Mouse (Mus musculus) adrenal gland (tissue): ENCODE data around the gene Ctnnb1.

ENCODE experiments used
- intact Hi-C: fragments of 180-260 bp; cut with DNase I; formaldehyde crosslinking; loops from one replicate; pipeline ENCODE4 v1.15.1; 2025

Ctnnb1 gene

DNA sequence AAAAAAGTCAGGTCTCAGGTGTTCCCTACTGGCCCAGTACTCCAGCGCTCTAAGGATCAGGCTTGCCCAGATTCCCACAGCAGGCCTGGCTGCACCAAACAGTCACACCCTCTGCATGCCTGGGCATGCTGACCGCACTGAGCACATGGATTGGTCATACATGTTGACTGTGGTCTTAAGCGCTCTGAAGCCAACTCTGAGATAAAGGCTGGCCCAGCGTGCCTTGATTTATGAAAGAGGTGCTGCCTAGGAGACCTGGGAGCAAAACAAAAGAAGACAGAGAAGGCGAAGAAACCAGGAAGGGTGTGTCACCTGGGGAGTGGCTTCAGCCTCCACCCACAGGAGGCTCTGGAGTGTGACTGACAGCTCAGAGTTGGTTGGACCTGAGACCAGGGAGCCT is 9.9 kb upstream of the Ctnnb1 start:
- intact Hi-C loops: loop anchor here (5.0 kb wide), 1 partner anchor 62 kb away; no protein-coding TSS in a partner anchor

DNA sequence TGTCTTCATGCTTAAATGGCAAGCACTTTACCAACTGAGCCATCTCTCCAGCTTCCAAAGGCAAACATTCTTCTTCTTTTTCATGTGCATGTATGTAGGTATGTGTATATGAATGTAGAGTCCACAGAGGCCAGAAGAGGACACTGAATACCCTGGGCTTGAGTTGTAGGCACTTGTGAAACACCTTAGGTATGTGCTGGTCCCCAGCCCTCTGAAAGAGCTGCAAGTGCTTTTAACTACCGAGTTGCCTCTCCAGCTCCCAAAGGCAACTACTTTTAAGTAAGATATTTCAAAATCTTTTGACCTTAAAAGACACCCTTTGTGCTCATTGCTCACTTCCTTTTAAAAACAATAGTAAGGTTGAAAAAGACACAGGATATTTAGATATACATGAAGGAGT is 2.9 kb upstream of the Ctnnb1 start:
- intact Hi-C loops: no loop called here

DNA sequence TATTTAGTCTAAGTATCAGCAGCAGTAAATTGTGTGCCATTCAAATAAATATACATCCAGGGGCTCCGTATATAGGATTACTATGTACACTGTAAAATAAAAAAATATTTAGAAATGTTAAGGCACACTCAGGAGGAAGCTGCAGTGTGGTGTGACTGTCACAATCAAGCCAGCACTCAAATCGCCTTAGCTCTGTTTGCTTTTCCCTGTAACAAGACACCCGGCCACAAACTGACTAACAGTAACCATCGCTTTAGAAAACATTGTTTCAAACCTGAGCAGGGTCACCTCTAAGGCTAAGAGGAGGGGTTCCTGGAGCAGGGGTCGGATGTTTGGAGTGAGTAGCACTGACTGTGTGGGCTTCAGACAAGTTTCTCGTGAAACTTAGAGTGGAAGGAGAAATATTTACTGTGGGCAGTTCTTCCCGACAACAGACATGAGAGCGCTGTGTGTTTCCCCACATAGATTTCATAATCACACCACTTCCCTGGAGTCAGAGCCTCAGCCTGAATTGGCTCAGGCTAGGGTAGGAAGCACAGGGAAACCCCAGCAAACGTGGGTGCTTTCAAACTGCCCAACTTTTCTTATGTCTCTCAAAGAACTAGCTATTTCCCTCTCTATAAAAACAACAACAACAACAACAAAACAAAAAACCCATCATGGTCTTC is 1.9 kb upstream of the Ctnnb1 start:
- intact Hi-C loops: no loop called here

GRCm38 (mm10) chr9:120930021-120930420 is 1.0 kb downstream of the Ctnnb1 start:
- intact Hi-C loops: loop anchor here (10.0 kb wide), 1 partner anchor 155 kb away; no protein-coding TSS in a partner anchor

GRCm38 (mm10) chr9:120930811-120931210 is 1.8 kb downstream of the Ctnnb1 start:
- intact Hi-C loops: loop anchor here (10.0 kb wide), 1 partner anchor 156 kb away; no protein-coding TSS in a partner anchor

- intact Hi-C loops: loop anchor here (10.0 kb wide), 1 partner anchor 158 kb away; no protein-coding TSS in a partner anchor
Observed at GRCm38 (mm10) chr9:120932371-120932770, 3.4 kb downstream of the Ctnnb1 start.

DNA sequence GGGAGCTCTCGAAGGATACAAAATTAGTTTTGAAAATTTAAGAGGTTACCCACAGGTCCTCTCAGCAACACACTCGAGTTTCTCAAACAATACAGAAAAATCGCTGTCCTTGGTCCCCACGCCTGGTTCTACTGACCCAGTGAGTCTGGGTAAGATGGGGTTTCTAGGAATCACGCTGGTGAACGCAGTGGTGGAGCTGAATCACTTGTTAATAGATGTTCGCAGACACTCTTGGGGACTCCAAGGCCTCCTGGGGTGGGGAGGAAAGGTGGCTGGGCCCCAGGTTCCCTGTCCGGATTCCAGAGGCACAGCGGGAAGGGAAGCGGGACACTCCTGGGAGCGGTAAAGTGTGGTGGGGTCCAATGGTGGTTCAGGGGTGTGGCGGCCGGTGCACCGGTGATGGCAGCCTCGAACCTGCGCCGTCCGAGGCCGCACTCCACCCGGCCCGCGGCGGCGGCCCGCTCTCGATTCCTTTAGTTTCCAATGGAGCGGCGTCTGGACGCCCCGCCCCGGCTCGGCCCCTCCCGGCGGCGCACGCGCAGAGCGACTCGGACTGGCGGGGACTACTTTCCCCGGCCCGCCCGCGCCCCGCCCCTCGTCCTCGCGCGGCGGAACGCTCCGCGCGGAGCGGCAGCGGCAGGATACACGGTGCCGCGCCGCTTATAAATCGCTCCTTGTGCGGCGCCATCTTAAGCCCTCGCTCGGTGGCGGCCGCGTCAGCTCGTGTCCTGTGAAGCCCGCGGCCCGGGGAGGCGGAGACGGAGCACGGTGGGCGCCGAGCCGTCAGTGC is 4.0 kb downstream of the Ctnnb1 start:
- intact Hi-C loops: loop anchor here (10.0 kb wide), 1 partner anchor 158 kb away; no protein-coding TSS in a partner anchor

DNA sequence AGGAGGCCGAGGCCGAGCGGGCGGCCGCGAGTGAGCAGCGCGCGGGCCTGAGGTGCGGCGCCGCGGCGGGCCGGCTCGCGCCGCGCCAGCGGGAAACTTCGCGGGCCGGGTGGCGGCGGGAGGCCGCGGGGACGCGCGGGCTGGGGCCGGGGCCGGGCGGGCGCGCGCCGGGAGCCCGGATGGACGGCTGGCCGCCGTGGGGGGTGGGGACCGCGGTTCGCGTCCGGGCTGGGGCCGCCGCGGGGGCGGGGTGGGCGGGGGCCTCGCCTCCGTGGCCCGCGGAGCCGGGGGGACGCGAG is 4.5 kb downstream of the Ctnnb1 start:
- intact Hi-C loops: loop anchor here (10.0 kb wide), 1 partner anchor 159 kb away; no protein-coding TSS in a partner anchor

- intact Hi-C loops: loop anchor here (10.0 kb wide), 1 partner anchor 159 kb away; no protein-coding TSS in a partner anchor
Observed at GRCm38 (mm10) chr9:120933886-120934758, 5.1 kb downstream of the Ctnnb1 start.

DNA sequence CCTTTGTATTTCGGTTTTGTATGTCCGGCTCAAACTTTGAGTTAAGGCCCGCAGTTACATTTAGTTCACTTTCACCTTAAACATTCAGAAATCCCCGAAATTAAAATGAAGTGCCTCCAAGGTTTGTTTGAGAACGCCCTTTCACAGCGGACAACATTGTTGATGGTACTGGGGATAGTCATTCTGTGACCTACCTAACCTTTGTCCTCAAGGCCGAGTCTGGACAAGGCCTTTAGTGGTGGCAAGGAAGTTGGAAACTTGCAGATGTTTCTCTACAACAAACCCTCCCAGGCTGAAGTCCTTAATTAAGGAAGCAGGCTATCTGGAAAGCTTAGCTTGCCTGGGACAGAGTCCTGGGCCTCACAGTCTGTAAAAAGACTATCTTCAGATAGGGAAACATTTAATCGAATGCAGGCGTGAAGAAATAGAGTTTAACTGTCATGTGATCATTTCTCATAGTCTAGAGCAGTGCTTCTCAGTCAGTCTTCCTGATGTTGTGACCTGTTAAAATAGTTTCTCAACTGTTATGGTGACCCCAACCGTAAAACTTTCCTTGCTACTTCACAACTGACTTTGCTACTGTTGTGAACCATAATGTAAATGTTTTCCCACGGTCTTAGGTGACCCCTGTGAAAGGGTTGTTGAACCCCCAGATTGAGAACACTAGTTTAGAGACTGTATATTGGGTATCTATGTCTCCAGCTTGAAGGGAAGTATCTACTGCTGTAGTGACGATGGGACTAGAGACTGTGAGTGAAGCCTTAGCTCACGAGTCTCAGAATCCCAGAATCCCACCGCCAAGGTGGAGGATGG is 6.0 kb downstream of the Ctnnb1 start:
- intact Hi-C loops: loop anchor here (5.0 to 10.0 kb wide), 3 partner anchors 92 to 333 kb away; no protein-coding TSS in a partner anchor

DNA sequence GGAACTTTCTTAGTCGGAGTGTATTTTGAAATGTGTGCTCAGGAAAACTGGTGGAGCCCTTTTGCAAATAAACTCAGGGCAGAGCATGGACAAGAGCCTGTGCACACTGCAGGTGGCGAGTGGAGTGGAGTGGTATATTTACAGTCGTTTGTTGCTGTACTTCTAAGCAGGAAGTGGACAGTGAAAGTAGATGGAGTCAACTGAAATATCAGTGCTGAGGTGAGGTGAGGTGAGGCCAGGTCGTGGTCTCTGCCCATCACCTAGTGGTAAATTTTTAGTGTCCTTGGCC is 6.6 kb downstream of the Ctnnb1 start:
- intact Hi-C loops: loop anchor here (5.0 to 10.0 kb wide), 3 partner anchors 92 to 333 kb away; no protein-coding TSS in a partner anchor

- intact Hi-C loops: loop anchor here (5.0 to 10.0 kb wide), 3 partner anchors 91 to 334 kb away; no protein-coding TSS in a partner anchor
Observed at GRCm38 (mm10) chr9:120936351-120936750, 7.3 kb downstream of the Ctnnb1 start.

DNA sequence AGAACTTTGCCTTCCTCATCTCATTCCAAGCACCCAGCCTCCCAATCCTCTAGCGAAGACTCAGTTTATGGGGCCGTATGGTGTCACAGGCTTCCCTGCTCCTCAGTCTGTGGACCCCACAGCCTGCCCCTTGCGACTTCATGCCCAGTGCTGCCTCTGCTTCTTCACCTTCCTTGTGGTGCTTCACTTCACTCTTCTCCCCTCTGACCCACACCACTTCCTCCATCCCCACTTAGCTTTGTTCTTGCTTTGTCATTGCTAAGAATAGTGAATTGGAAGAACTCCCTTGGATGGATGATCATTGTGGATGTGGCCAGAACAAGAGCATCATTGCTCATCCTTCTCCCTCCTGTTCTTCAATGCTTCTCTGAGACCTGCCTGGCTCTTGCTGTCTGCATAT is 11.8 kb downstream of the Ctnnb1 start:
- intact Hi-C loops: no loop called here

GRCm38 (mm10) chr9:120943757-120944156 is 14.7 kb downstream of the Ctnnb1 start:
- intact Hi-C loops: no loop called here

DNA sequence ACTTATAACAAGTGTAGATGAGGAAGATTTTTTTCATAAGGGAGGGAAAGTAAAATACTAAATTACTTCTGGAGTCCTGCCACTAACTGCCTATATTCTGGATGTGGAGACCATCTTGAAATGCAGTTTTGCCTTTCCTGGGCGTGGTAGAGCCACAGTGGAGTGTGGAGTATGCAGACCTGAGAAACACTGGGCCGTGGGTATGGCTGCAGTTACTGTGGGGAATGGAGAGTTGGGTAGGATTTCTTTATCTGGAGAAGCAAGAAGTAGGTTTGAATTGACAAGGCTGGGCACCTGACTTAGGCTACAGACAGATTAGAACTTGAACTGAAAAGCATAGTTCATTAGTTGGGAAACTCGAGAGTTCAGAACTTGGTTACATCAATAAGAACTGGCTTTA is 15.2 kb downstream of the Ctnnb1 start:
- intact Hi-C loops: no loop called here

- intact Hi-C loops: no loop called here
Observed at GRCm38 (mm10) chr9:120946131-120946530, 17.1 kb downstream of the Ctnnb1 start.

GRCm38 (mm10) chr9:120948832-120949231 is 19.8 kb downstream of the Ctnnb1 start:
- intact Hi-C loops: no loop called here

GRCm38 (mm10) chr9:120950761-120951160 is 21.7 kb downstream of the Ctnnb1 start:
- intact Hi-C loops: no loop called here

DNA sequence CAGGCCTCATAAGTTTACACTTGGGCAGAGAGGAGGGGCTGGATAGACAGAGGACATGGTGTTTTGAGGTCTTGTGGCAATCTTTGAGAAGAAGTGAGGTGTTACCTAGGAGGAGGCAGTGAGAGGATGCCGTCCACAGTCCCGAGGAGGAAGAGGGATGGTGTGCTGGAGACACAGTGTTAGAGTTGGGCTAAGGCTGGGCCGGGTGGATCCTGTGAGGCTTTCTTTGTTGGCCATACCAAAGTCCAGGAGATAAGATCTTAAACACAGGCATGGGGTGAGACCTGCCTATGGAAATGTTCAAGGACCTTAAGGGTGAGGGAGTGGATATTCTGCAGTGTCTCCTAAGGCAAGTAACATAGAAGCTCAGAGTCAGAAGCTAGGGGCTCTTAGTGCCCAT is 22.9 kb downstream of the Ctnnb1 start:
- intact Hi-C loops: no loop called here

GRCm38 (mm10) chr9:120958051-120958450 is 29.0 kb downstream of the Ctnnb1 start:
- intact Hi-C loops: no loop called here

- intact Hi-C loops: no loop called here
Observed at GRCm38 (mm10) chr9:120958560-120958959, 29.5 kb downstream of the Ctnnb1 start.
